Mouse (Mus musculus) hindbrain, embryonic 14.5 days (tissue): Measurements from ENCODE around the gene Stac3. TPM values are rescaled to one million over a fixed set of nuclear protein-coding genes. Genes with fewer than 3 reads are reported as not detected.
A peak's percentile ranks its signal among the peaks of the same experiment; 100 is the strongest.

Experiments
- ATAC-seq: fragments of 200-750 bp; cut with Nextera tagmentation; 2 replicates; pipeline ENCODE4 v1.8.0; 2017; ENCODE audit warnings: moderate number of reproducible peaks, mild to moderate bottlenecking, moderate TSS enrichment, moderate library complexity; ENCODE audit not compliant: low FRiP score
- DNase-seq: peaks from one replicate; pipeline ENCODE4 v3.0.0-alpha.2; 2015; ENCODE audit warnings: low spot score
- H3K27ac ChIP-seq: fragments of 300-500 bp; sonication (generic); 2 replicates; pipeline ENCODE4 v1.5.1; 2014; ENCODE audit warnings: mild to moderate bottlenecking, moderate library complexity
- H3K27me3 ChIP-seq: fragments of 300-500 bp; sonication (generic); 2 replicates; pipeline ENCODE4 v1.6.1; 2014; ENCODE audit warnings: mild to moderate bottlenecking, low read length, mixed read lengths; ENCODE audit not compliant: control insufficient read depth, insufficient read depth
- H3K36me3 ChIP-seq: fragments of 300-500 bp; sonication (generic); replicated peaks from 2 replicates; pipeline ENCODE4 v1.6.1; 2014; ENCODE audit not compliant: control insufficient read depth, insufficient read depth
- H3K4me1 ChIP-seq: fragments of 300-500 bp; sonication (generic); replicated peaks from 2 replicates; pipeline ENCODE4 v1.6.1; 2014; ENCODE audit warnings: antibody characterized with exemption, low read length, mixed read lengths; ENCODE audit not compliant: control insufficient read depth, insufficient read depth
- H3K4me2 ChIP-seq: fragments of 300-500 bp; sonication (generic); replicated peaks from 2 replicates; pipeline ENCODE4 v1.6.1; 2014; ENCODE audit warnings: mild to moderate bottlenecking, moderate library complexity
- H3K4me3 ChIP-seq: fragments of 300-500 bp; sonication (generic); replicated peaks from 2 replicates; pipeline ENCODE4 v1.5.1; 2014; ENCODE audit warnings: mild to moderate bottlenecking, low read length
- H3K9ac ChIP-seq: fragments of 300-500 bp; sonication (generic); 2 replicates; pipeline ENCODE4 v1.6.1; 2014
- H3K9me3 ChIP-seq: fragments of 300-500 bp; sonication (generic); 2 replicates; pipeline ENCODE4 v1.6.1; 2016; ENCODE audit warnings: low read length; ENCODE audit not compliant: control insufficient read depth
- WGBS: fragments of 180-500 bp; shearing (Covaris S2); extraction: QIAGEN DNeasy Blood & Tissue Kit; methylation state at CpG from one replicate; pipeline ENCODE4 v1.1.7; 2014; 5-methylcytosine and 5-hydroxymethylcytosine counted together
- polyA plus RNA-seq: library from polyadenylated mRNA; unstranded; fragments of >200 nt; fragmentation: Nextera tagmentation; extraction: Ambion mirVana; gene quantifications from 2 replicates; pipeline ENCODE4 v1.2.1, GENCODE M21; 2014

Stac3 gene
- polyA plus RNA-seq, 1 experiment from 2014 or later, result not detected

- peaks cover 12% of the 10 kb centered on the region for H3K36me3 ChIP-seq
- peaks cover 55% of the 10 kb centered on the region for H3K4me1 ChIP-seq
- DNase-seq, result no peak
- under 1% methylated on average over 73 of the region's 78 CpGs for WGBS
- H3K4me2 ChIP-seq, result peak within 1 kb of the TSS; percentile 84
- H3K9me3 ChIP-seq, result no peaks in the 10 kb centered on the region
- peak within 1 kb of the TSS; percentile 81 for H3K9ac ChIP-seq
- ATAC-seq, result no peak
- H3K27me3 ChIP-seq, result peaks cover 21% of the 10 kb centered on the region
- H3K4me3 ChIP-seq, result peak within 1 kb of the TSS; percentile 65
- peak within 1 kb of the TSS; percentile 86 for H3K27ac ChIP-seq
Observed at GRCm38 (mm10) chr10:127534036-127534928, 32.8 kb downstream of the Stac3 start, which contains the start of gene Nxph4. Nxph4 (minus strand) TSS chr10:127534559.

GRCm38 (mm10) chr10:127534929-127535384 lies 33.5 kb downstream of the Stac3 start:
- Histone ChIP-seq H3K27me3 (peaks cover 14% of the 10 kb centered on the region), H3K27ac (peak overlapping the region; percentile 86), H3K4me3 (peak overlapping the region; percentile 65), H3K36me3 (peaks cover 19% of the 10 kb centered on the region), H3K4me2 (peak overlapping the region; percentile 84), H3K4me1 (peaks cover 48% of the 10 kb centered on the region), H3K9me3 (no peaks in the 10 kb centered on the region), H3K9ac (peak overlapping the region; percentile 81)
- under 1% methylated on average over 30 of the region's 30 CpGs for WGBS
- DNase-seq (no peak), ATAC-seq (no peak)

- H3K36me3 ChIP-seq, result peaks cover 37% of the 10 kb centered on the region
- DNase-seq (peak; percentile 75), ATAC-seq (peak; percentile 32; the same call in 1 of the 2 replicates)
- peaks cover 11% of the 10 kb centered on the region; the same call in 1 of the 2 replicates for H3K27me3 ChIP-seq
- peak overlapping the region; percentile 86; the same call in 1 of the 2 replicates for H3K27ac ChIP-seq
- 7% methylated on average over 8 of the region's 8 CpGs for WGBS
- no peak overlapping the region for H3K4me3 ChIP-seq
- 0 out of 2 replicates have a peak overlapping the region, but pooled peaks have one; percentile 16 for H3K4me2 ChIP-seq
- H3K9me3 ChIP-seq, result no peaks in the 10 kb centered on the region
- no peak overlapping the region for H3K9ac ChIP-seq
- H3K4me1 ChIP-seq, result peaks cover 31% of the 10 kb centered on the region; the same call in 1 of the 2 replicates
Observed at GRCm38 (mm10) chr10:127536586-127537314, 35.3 kb downstream of the Stac3 start.

- Histone ChIP-seq H3K4me2 (no peak overlapping the region), H3K27ac (0 out of 2 replicates have a peak overlapping the region, but pooled peaks have one; percentile 36), H3K27me3 (peaks cover 10% of the 10 kb centered on the region; the same call in 1 of the 2 replicates), H3K9ac (no peak overlapping the region), H3K4me3 (no peak overlapping the region), H3K36me3 (peaks cover 50% of the 10 kb centered on the region), H3K4me1 (peaks cover 28% of the 10 kb centered on the region; the same call in 1 of the 2 replicates), H3K9me3 (no peaks in the 10 kb centered on the region)
- 27% methylated on average over 7 of the region's 7 CpGs for WGBS
- ATAC-seq (peak; percentile 24; the same call in 1 of the 2 replicates), DNase-seq (peak; percentile 84)
Observed at GRCm38 (mm10) chr10:127537854-127538583, 36.5 kb downstream of the Stac3 start.

- Histone ChIP-seq H3K36me3 (peaks cover 85% of the 10 kb centered on the region), H3K4me2 (no peak overlapping the region), H3K4me3 (no peak overlapping the region), H3K27ac (no peak overlapping the region), H3K9ac (no peak overlapping the region), H3K27me3 (no peaks in the 10 kb centered on the region), H3K4me1 (peaks cover 7% of the 10 kb centered on the region; the same call in 1 of the 2 replicates), H3K9me3 (no peaks in the 10 kb centered on the region)
- no peak for DNase-seq
- no peak for ATAC-seq
- 93% methylated on average over 8 of the region's 8 CpGs for WGBS
Observed at GRCm38 (mm10) chr10:127541510-127541909, 40.0 kb downstream of the Stac3 start.

- DNase-seq (no peak), ATAC-seq (no peak)
- Histone ChIP-seq H3K4me2 (no peak overlapping the region), H3K4me1 (peaks cover 4% of the 10 kb centered on the region; the same call in 1 of the 2 replicates), H3K27ac (peak overlapping the region; percentile 47; the same call in 1 of the 2 replicates), H3K9me3 (no peaks in the 10 kb centered on the region), H3K4me3 (no peak overlapping the region), H3K27me3 (no peaks in the 10 kb centered on the region), H3K9ac (no peak overlapping the region), H3K36me3 (peaks cover 90% of the 10 kb centered on the region)
- 55% methylated on average over 13 of the region's 13 CpGs for WGBS
Observed at GRCm38 (mm10) chr10:127542084-127542483, 40.6 kb downstream of the Stac3 start.

GRCm38 (mm10) chr10:127542720-127543119 lies 41.2 kb downstream of the Stac3 start:
- Histone ChIP-seq H3K27me3 (no peaks in the 10 kb centered on the region), H3K4me3 (no peak overlapping the region), H3K4me1 (peaks cover 1% of the 10 kb centered on the region; the same call in 1 of the 2 replicates), H3K36me3 (peaks cover 97% of the 10 kb centered on the region), H3K27ac (peak overlapping the region; percentile 47), H3K9ac (no peak overlapping the region), H3K4me2 (no peak overlapping the region), H3K9me3 (no peaks in the 10 kb centered on the region)
- DNase-seq (no peak), ATAC-seq (no peak)
- 29% methylated on average over 6 of the region's 6 CpGs for WGBS

GRCm38 (mm10) chr10:127543916-127544315 lies 42.4 kb downstream of the Stac3 start:
- no peak overlapping the region for H3K9ac ChIP-seq
- H3K27me3 ChIP-seq, result no peaks in the 10 kb centered on the region
- no peaks in the 10 kb centered on the region for H3K9me3 ChIP-seq
- no peak overlapping the region for H3K27ac ChIP-seq
- H3K36me3 ChIP-seq, result peaks cover 100% of the 10 kb centered on the region
- ATAC-seq, result no peak
- H3K4me3 ChIP-seq, result no peak overlapping the region
- DNase-seq, result no peak
- 74% methylated on average over 3 of the region's 3 CpGs for WGBS
- H3K4me2 ChIP-seq, result no peak overlapping the region
- H3K4me1 ChIP-seq, result no peaks in the 10 kb centered on the region
